Mouse (Mus musculus) hindbrain, embryonic 11.5 days (tissue): ENCODE results near the gene Mysm1. TPM values are rescaled to one million over a fixed set of nuclear protein-coding genes. Genes with fewer than 3 reads are reported as not detected.

Experiments used
- polyA plus RNA-seq: library from polyadenylated mRNA; unstranded; fragments of >200 nt; fragmentation: Nextera tagmentation; extraction: Ambion mirVana; gene quantifications from 2 replicates; pipeline ENCODE4 v1.2.1, GENCODE M21; 2014

Gene Mysm1
- polyA plus RNA-seq, 1 experiment from 2014 or later: 42.0 TPM

Other genes starting within 250 kb of the Mysm1 start
- gene Tek, start 239.8 kb downstream of the Mysm1 start, polyA plus RNA-seq: 11.4 and 11.6 TPM in 2 replicates
- 0.15 TPM in 1 of 2 replicates, not detected in the other for gene Eqtn, start 50.3 kb downstream of the Mysm1 start, polyA plus RNA-seq
- gene Jun, start 73.1 kb upstream of the Mysm1 start, polyA plus RNA-seq: 25.6 and 25.7 TPM in 2 replicates